Mouse (Mus musculus): ENCODE results near the gene H3f3b. TPM values are rescaled to one million over a fixed set of nuclear protein-coding genes. Genes with fewer than 3 reads are reported as not detected.

The H3f3b gene
- total and polyA plus RNA-seq, 2 experiments: 56.2 to 163 TPM

GRCm38 (mm10) chr11:116061641-116062415 is 34.1 kb upstream of the H3f3b start:
- DNase-seq (ENCODE audit: extremely low read depth, low read depth, low spot score): no peak
- Histone ChIP-seq H3K27ac (replicated peaks; ENCODE audit: insufficient read depth, low read depth, low read length) (no peak overlapping the region), H3K4me3 (ENCODE audit: insufficient read depth, low read depth, low read length) (no peak overlapping the region), H3K9ac (ENCODE audit: low read depth, low read length) (no peak overlapping the region), H3K4me1 (ENCODE audit: control insufficient read depth, insufficient read depth, low read length) (no peaks in the 10 kb centered on the region), H3K36me3 (ENCODE audit: control insufficient read depth, insufficient read depth, low read length) (peaks cover 2% of the 10 kb centered on the region; the same call in 1 of the 2 replicates), H3K79me2 (ENCODE audit: control insufficient read depth, insufficient read depth, low read length) (no peaks in the 10 kb centered on the region), H3K27me3 (ENCODE audit: control insufficient read depth, insufficient read depth, low read length) (no peaks in the 10 kb centered on the region)
- WGBS: 89% methylated on average over 13 of the region's 13 CpGs
- TF ChIP-seq POLR2A (IDR thresholded peaks at IDR 0.05; ENCODE audit: extremely low read depth, insufficient read depth, low read length) (no peak), CTCF (IDR thresholded peaks at IDR 0.05; ENCODE audit: low read depth, low read length) (no peak)

DNA sequence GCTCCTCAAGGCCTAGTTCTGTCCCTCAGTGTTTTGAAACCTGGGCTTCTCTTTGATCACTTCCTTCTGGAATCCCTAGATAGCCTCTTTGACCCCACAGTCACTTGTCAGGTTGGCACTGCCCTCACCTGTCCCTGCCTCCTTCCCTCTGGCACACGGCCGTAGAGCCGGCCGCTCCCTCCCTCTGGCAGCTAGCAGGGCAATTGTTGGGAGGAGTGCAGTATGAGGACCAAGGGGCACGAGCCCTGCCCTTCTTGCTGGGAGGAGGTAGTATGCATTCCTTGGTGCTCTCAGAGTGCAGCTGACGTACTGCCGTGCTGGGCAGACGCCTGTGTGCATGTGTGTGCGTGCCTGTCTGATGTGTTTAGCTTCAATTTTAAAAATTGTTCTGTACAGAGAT is 32.8 kb upstream of the H3f3b start:
- Histone ChIP-seq H3K36me3 (ENCODE audit: control insufficient read depth, insufficient read depth, low read length) (peaks cover 2% of the 10 kb centered on the region; the same call in 1 of the 2 replicates), H3K4me1 (ENCODE audit: control insufficient read depth, insufficient read depth, low read length) (no peaks in the 10 kb centered on the region), H3K4me3 (ENCODE audit: insufficient read depth, low read depth, low read length) (no peak overlapping the region), H3K27me3 (ENCODE audit: control insufficient read depth, insufficient read depth, low read length) (no peaks in the 10 kb centered on the region), H3K79me2 (ENCODE audit: control insufficient read depth, insufficient read depth, low read length) (no peaks in the 10 kb centered on the region), H3K9ac (ENCODE audit: low read depth, low read length) (no peak overlapping the region), H3K27ac (replicated peaks; ENCODE audit: insufficient read depth, low read depth, low read length) (no peak overlapping the region)
- TF ChIP-seq CTCF (IDR thresholded peaks at IDR 0.05; ENCODE audit: low read depth, low read length): no peak
- no peak for TF ChIP-seq POLR2A (IDR thresholded peaks at IDR 0.05; ENCODE audit: extremely low read depth, insufficient read depth, low read length)
- no peak for DNase-seq (ENCODE audit: extremely low read depth, low read depth, low spot score)
- 89% methylated on average over 9 of the region's 9 CpGs for WGBS

DNA sequence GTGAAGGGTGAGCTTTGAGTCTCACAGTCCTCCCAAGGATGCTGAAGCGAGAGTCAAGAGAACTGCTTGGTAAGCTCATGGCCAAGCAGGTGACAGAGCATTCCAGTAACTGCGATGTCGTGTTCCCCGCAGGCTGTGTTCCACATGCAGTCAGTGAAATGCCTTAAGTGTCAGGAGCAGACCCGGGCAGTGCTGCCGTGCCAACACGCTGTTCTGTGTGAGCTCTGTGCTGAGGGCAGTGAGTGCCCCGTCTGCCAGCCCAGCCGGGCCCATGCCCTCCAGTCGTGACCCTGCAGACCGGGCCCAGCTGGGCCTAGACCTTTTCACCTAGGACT is 31.9 kb upstream of the H3f3b start:
- H3K9ac ChIP-seq (ENCODE audit: low read depth, low read length): no peak overlapping the region
- DNase-seq (ENCODE audit: extremely low read depth, low read depth, low spot score): no peak
- H3K36me3 ChIP-seq (ENCODE audit: control insufficient read depth, insufficient read depth, low read length): peaks cover 6% of the 10 kb centered on the region; the same call in 1 of the 2 replicates
- H3K27me3 ChIP-seq (ENCODE audit: control insufficient read depth, insufficient read depth, low read length): no peaks in the 10 kb centered on the region
- TF ChIP-seq POLR2A (IDR thresholded peaks at IDR 0.05; ENCODE audit: extremely low read depth, insufficient read depth, low read length) (no peak), CTCF (IDR thresholded peaks at IDR 0.05; ENCODE audit: low read depth, low read length) (no peak)
- H3K4me1 ChIP-seq (ENCODE audit: control insufficient read depth, insufficient read depth, low read length): no peaks in the 10 kb centered on the region
- WGBS: 95% methylated on average over 11 of the region's 11 CpGs
- H3K79me2 ChIP-seq (ENCODE audit: control insufficient read depth, insufficient read depth, low read length): no peaks in the 10 kb centered on the region
- no peak overlapping the region for H3K4me3 ChIP-seq (ENCODE audit: insufficient read depth, low read depth, low read length)
- no peak overlapping the region for H3K27ac ChIP-seq (replicated peaks; ENCODE audit: insufficient read depth, low read depth, low read length)

DNA sequence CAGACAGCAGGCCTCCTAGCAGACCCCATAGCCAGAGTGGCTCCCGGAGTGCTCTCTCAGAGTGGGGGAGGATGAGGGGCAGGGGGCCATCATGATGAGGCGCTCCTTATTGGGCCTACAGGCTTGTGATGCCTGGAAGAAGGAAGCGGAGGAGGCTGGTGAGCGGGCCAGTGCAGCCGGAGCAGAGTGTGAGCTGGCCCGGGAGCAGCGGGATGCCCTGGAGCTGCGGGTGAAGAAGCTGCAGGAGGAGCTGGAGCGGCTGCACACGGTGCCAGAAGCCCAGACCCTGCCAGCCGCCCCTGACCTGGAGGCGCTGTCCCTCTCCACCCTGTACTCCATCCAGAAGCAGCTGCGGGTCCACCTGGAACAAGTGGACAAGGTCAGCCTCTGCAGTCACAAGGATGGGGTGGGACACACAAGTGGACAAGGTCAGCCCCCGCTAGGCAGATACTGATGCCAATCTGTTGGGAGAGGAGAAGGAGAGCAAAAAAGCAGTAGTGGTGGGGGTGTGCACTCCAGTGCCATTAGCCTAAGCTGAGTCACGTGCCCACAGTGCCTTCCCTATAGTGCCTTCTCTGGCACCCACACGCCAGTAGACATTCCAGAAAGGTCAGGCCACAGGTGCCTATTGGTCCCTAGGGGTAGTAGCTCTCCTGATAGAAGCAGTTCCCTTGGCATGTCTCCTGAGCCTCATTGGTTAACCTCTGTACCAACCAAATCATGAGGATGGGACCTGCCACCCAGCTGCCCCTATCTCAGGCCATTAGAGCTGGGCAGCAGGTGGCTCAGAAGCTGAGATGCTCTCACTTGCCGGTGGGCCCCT is 31.3 kb upstream of the H3f3b start:
- no peak overlapping the region for H3K9ac ChIP-seq (ENCODE audit: low read depth, low read length)
- H3K27me3 ChIP-seq (ENCODE audit: control insufficient read depth, insufficient read depth, low read length): no peaks in the 10 kb centered on the region
- no peak overlapping the region for H3K4me3 ChIP-seq (ENCODE audit: insufficient read depth, low read depth, low read length)
- no peaks in the 10 kb centered on the region for H3K4me1 ChIP-seq (ENCODE audit: control insufficient read depth, insufficient read depth, low read length)
- 96% methylated on average over 17 of the region's 17 CpGs for WGBS
- no peaks in the 10 kb centered on the region for H3K79me2 ChIP-seq (ENCODE audit: control insufficient read depth, insufficient read depth, low read length)
- no peak for DNase-seq (ENCODE audit: extremely low read depth, low read depth, low spot score)
- TF ChIP-seq POLR2A (IDR thresholded peaks at IDR 0.05; ENCODE audit: extremely low read depth, insufficient read depth, low read length) (no peak), CTCF (IDR thresholded peaks at IDR 0.05; ENCODE audit: low read depth, low read length) (no peak)
- no peak overlapping the region for H3K27ac ChIP-seq (replicated peaks; ENCODE audit: insufficient read depth, low read depth, low read length)
- peaks cover 6% of the 10 kb centered on the region; the same call in 1 of the 2 replicates for H3K36me3 ChIP-seq (ENCODE audit: control insufficient read depth, insufficient read depth, low read length)

GRCm38 (mm10) chr11:116058022-116058614 is 30.4 kb upstream of the H3f3b start:
- H3K27me3 ChIP-seq (ENCODE audit: control insufficient read depth, insufficient read depth, low read length): no peaks in the 10 kb centered on the region
- 85% methylated on average over 12 of the region's 12 CpGs for WGBS
- H3K9ac ChIP-seq (ENCODE audit: low read depth, low read length): no peak overlapping the region
- no peak overlapping the region for H3K4me3 ChIP-seq (ENCODE audit: insufficient read depth, low read depth, low read length)
- H3K27ac ChIP-seq (replicated peaks; ENCODE audit: insufficient read depth, low read depth, low read length): no peak overlapping the region
- H3K4me1 ChIP-seq (ENCODE audit: control insufficient read depth, insufficient read depth, low read length): no peaks in the 10 kb centered on the region
- H3K79me2 ChIP-seq (ENCODE audit: control insufficient read depth, insufficient read depth, low read length): no peaks in the 10 kb centered on the region
- no peak for TF ChIP-seq CTCF (IDR thresholded peaks at IDR 0.05; ENCODE audit: low read depth, low read length)
- no peak for TF ChIP-seq POLR2A (IDR thresholded peaks at IDR 0.05; ENCODE audit: extremely low read depth, insufficient read depth, low read length)
- no peak for DNase-seq (ENCODE audit: extremely low read depth, low read depth, low spot score)
- peaks cover 10% of the 10 kb centered on the region; the same call in 1 of the 2 replicates for H3K36me3 ChIP-seq (ENCODE audit: control insufficient read depth, insufficient read depth, low read length)

Measured in liver, adult 2 months (tissue).